Mouse (Mus musculus) left cerebral cortex, postnatal 14 days (tissue): ENCODE measurements at regions not wholly inside any gene's neighbourhood (a gene's known extent, or its start where the extent isn't known, plus 50 kb on each side); places are given as distances from the start of the nearest gene placed in this dataset.

Source experiments
- DNase-seq, 2 experiments: peaks; one replicate each; pipeline ENCODE4 v3.0.0; 2021 to 2022; ENCODE audit warnings: low spot score in 2 of 2, mixed read lengths in 1 of 2
- intact Hi-C: fragments of 180-260 bp; cut with DNase I; formaldehyde crosslinking; loops from one replicate; pipeline ENCODE4 v1.15.1; 2025

- intact Hi-C loops: no loop called here
- DNase-seq: no peak
Measured at GRCm38 (mm10) chr10:65716914-65717610, 1378.9 kb upstream of the Jmjd1c start.

GRCm38 (mm10) chr10:65722496-65722895, 1373.4 kb upstream of the Jmjd1c start:
- no peak for DNase-seq
- intact Hi-C loops: no loop called here

- intact Hi-C loops: loop anchor here (5.0 to 10.0 kb wide), 2 partner anchors 1017 to 1685 kb away; no protein-coding TSS in a partner anchor
- peak; percentile 5 to 20 for DNase-seq
Measured at GRCm38 (mm10) chr10:65769451-65769850, 1326.5 kb upstream of the Jmjd1c start.

GRCm38 (mm10) chr10:65771936-65772335, 1324.0 kb upstream of the Jmjd1c start:
- DNase-seq: no peak
- intact Hi-C loops: no loop called here

- DNase-seq: no peak
- intact Hi-C loops: no loop called here
Measured at GRCm38 (mm10) chr10:65784994-65785393, 1310.9 kb upstream of the Jmjd1c start.
